11 mouse cellular contexts compared by ENCODE assay signal in the genomic region with DNA sequence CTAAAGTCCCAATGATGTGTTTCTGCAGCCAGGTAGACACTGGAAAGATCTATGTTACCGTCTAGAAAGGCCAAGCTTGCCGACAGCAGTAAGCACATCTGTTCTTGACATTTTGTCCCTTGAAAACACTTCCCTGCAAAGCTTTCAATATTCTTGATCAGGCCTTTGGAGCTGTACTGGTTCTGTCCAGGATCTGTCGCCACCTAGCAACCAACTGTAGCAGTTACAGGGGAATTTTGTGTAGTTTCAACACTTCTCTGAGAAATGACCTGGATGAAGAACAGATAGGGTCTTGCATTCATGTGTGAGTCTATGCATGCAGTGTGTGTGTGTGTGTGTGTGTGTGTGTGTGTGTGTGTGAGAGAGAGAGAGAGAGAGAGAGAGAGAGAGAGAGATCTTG. TPM values are rescaled to one million over a fixed set of nuclear protein-coding genes. Genes with fewer than 3 reads are reported as not detected.
DNase-seq lines count a peak whose midpoint lies in the region; ATAC-seq and TF ChIP-seq lines count a peak whose summit lies in the region.
"Had no signal": no experiment of that assay in that cellular context is flagged by ENCODE, and none has a peak within 500 bp of the region (broad histone marks: within the 10 kb centered on the region; RNA-seq: fewer than 3 reads in every experiment).

No protein-coding gene starts in this region.

- H3K9me3 ChIP-seq in kidney, postnatal 0 days (replicated peaks; ENCODE audit: low read length) = no peaks in the 10 kb centered on the region
- no peaks in the 10 kb centered on the region for H3K9me3 ChIP-seq in midbrain, postnatal 0 days (ENCODE audit: low read length)
- no peaks in the 10 kb centered on the region for H3K9me3 ChIP-seq in midbrain, embryonic 15.5 days
- H3K9me3 ChIP-seq in hindbrain, embryonic 10.5 days = no peaks in the 10 kb centered on the region
- H3K9me3 ChIP-seq: liver, embryonic 15.5 days; neural tube, embryonic 12.5 days had no signal

- H3K36me3 ChIP-seq in kidney, postnatal 0 days (ENCODE audit: insufficient read depth, low read length) = no peaks in the 10 kb centered on the region
- H3K36me3 ChIP-seq in midbrain, postnatal 0 days (ENCODE audit: insufficient read depth, low read length) = no peaks in the 10 kb centered on the region
- H3K36me3 ChIP-seq in midbrain, embryonic 15.5 days (replicated peaks) = no peaks in the 10 kb centered on the region
- no peaks in the 10 kb centered on the region for H3K36me3 ChIP-seq in splenic B cell, adult 2 months (ENCODE audit: control insufficient read depth, insufficient read depth, low read length, poor library complexity, severe bottlenecking)
- no peaks in the 10 kb centered on the region for H3K36me3 ChIP-seq in hindbrain, embryonic 10.5 days
- H3K36me3 ChIP-seq: liver, embryonic 15.5 days; neural tube, embryonic 12.5 days had no signal

- no peak for ATAC-seq in kidney, postnatal 0 days (replicated peaks; ENCODE audit: low FRiP score, low read depth)
- ATAC-seq in midbrain, postnatal 0 days (ENCODE audit: low FRiP score) = no peak
- ATAC-seq in midbrain, embryonic 15.5 days (replicated peaks) = no peak

- peak; percentile 41 for DNase-seq in kidney, postnatal 0 days (ENCODE audit: low spot score)
- no peak for DNase-seq in kidney, adult 18-20 months
- peak; percentile 62 for DNase-seq in midbrain, postnatal 0 days (ENCODE audit: low spot score)
- peak; percentile 37 for DNase-seq in ZHBTc4 (ENCODE audit: low read depth, low spot score)
- DNase-seq in splenic B cell, adult 2 months (ENCODE audit: low read depth, low spot score) = peak; percentile 8
- DNase-seq in hindbrain, embryonic 10.5 days (ENCODE audit: low spot score) = no peak

- H3K27ac ChIP-seq in kidney, postnatal 0 days = no peak overlapping the region
- H3K27ac ChIP-seq in midbrain, postnatal 0 days (ENCODE audit: low read depth, low read length) = no peak overlapping the region
- no peak overlapping the region for H3K27ac ChIP-seq in midbrain, embryonic 15.5 days
- no peak overlapping the region for H3K27ac ChIP-seq in hindbrain, embryonic 10.5 days
- H3K27ac ChIP-seq: liver, embryonic 15.5 days; neural tube, embryonic 12.5 days had no signal

- WGBS in kidney, postnatal 0 days = 48% methylated on average over 3 of the region's 3 CpGs
- WGBS in midbrain, postnatal 0 days = 66% methylated on average over 3 of the region's 3 CpGs
- 57% methylated on average over 3 of the region's 3 CpGs for WGBS in midbrain, embryonic 15.5 days
- 53% methylated on average over 3 of the region's 3 CpGs for WGBS in hindbrain, embryonic 10.5 days

- no peaks in the 10 kb centered on the region for H3K4me1 ChIP-seq in kidney, postnatal 0 days (replicated peaks; ENCODE audit: insufficient read depth, low read length)
- H3K4me1 ChIP-seq in midbrain, postnatal 0 days (ENCODE audit: insufficient read depth, low read length) = no peaks in the 10 kb centered on the region
- no peaks in the 10 kb centered on the region for H3K4me1 ChIP-seq in midbrain, embryonic 15.5 days
- H3K4me1 ChIP-seq in hindbrain, embryonic 10.5 days (replicated peaks) = no peaks in the 10 kb centered on the region
- H3K4me1 ChIP-seq: liver, embryonic 15.5 days; neural tube, embryonic 12.5 days had no signal

- H3K4me3 ChIP-seq in kidney, postnatal 0 days (replicated peaks; ENCODE audit: low read depth, low read length) = no peak overlapping the region
- H3K4me3 ChIP-seq in midbrain, postnatal 0 days (ENCODE audit: low read depth, low read length) = no peak overlapping the region
- H3K4me3 ChIP-seq in midbrain, embryonic 15.5 days = no peak overlapping the region
- H3K4me3 ChIP-seq in hindbrain, embryonic 10.5 days = no peak overlapping the region
- H3K4me3 ChIP-seq: liver, embryonic 15.5 days; neural tube, embryonic 12.5 days had no signal

- no peak overlapping the region for H3K4me2 ChIP-seq in kidney, postnatal 0 days (ENCODE audit: low read length)
- no peak overlapping the region for H3K4me2 ChIP-seq in midbrain, postnatal 0 days (ENCODE audit: low read depth, low read length, poor library complexity, severe bottlenecking)
- H3K4me2 ChIP-seq in midbrain, embryonic 15.5 days = no peak overlapping the region
- H3K4me2 ChIP-seq: liver, embryonic 15.5 days; neural tube, embryonic 12.5 days had no signal

- peak; percentile 59 for TF ChIP-seq CTCF in kidney, postnatal 0 days (IDR thresholded peaks at IDR 0.05; ENCODE audit: low read depth)
- peak; percentile 72 for TF ChIP-seq CTCF in midbrain, postnatal 0 days (IDR thresholded peaks at IDR 0.05)

- H3K27me3 ChIP-seq in kidney, postnatal 0 days (ENCODE audit: insufficient read depth, low read length) = no peaks in the 10 kb centered on the region
- no peaks in the 10 kb centered on the region for H3K27me3 ChIP-seq in midbrain, postnatal 0 days (ENCODE audit: insufficient read depth, low read length)
- no peaks in the 10 kb centered on the region for H3K27me3 ChIP-seq in midbrain, embryonic 15.5 days (replicated peaks)
- H3K27me3 ChIP-seq in splenic B cell, adult 2 months (ENCODE audit: control insufficient read depth, insufficient read depth, low read length, poor library complexity, severe bottlenecking) = no peaks in the 10 kb centered on the region
- no peaks in the 10 kb centered on the region for H3K27me3 ChIP-seq in hindbrain, embryonic 10.5 days (ENCODE audit: insufficient read depth, poor library complexity, severe bottlenecking)
- H3K27me3 ChIP-seq: liver, embryonic 15.5 days; neural tube, embryonic 12.5 days had no signal

- no peak overlapping the region for H3K9ac ChIP-seq in kidney, postnatal 0 days (ENCODE audit: low read depth, low read length)
- H3K9ac ChIP-seq in midbrain, postnatal 0 days (replicated peaks; ENCODE audit: low read length, poor library complexity, severe bottlenecking) = no peak overlapping the region
- no peak overlapping the region for H3K9ac ChIP-seq in midbrain, embryonic 15.5 days
- H3K9ac ChIP-seq: liver, embryonic 15.5 days; neural tube, embryonic 12.5 days had no signal

RNA-seq across cellular contexts. Expression of a gene that starts 7.6 kb away (rescaled TPM):
- polyA plus RNA-seq in kidney, postnatal 0 days (2015; fragmentation: Nextera tagmentation; extraction: Ambion mirVana) = 0.09 and 0.22 TPM in 2 replicates
- not detected in 2 replicates for total RNA-seq in midbrain, postnatal 0 days (2014; rRNA removed)
- polyA plus RNA-seq in midbrain, postnatal 0 days (2015; fragmentation: Nextera tagmentation; extraction: Ambion mirVana) = not detected in 2 replicates
- not detected in 2 replicates for polyA plus RNA-seq in midbrain, embryonic 15.5 days (2015; fragmentation: Nextera tagmentation; extraction: Ambion mirVana)
- not detected in 2 replicates for polyA plus RNA-seq in hindbrain, embryonic 10.5 days (2016; fragmentation: Nextera tagmentation; extraction: Ambion mirVana)
- total RNA-seq: heart, postnatal 10 days had no signal
- polyA plus RNA-seq: neural tube, embryonic 12.5 days had no signal

RNA-seq across cellular contexts. Expression of a gene that starts 10.8 kb away (rescaled TPM):
- 0.03 and 0.09 TPM in 2 replicates for polyA plus RNA-seq in kidney, postnatal 0 days (2015; fragmentation: Nextera tagmentation; extraction: Ambion mirVana)
- 2.6 and 3.8 TPM in 2 replicates for total RNA-seq in midbrain, postnatal 0 days (2014; rRNA removed)
- polyA plus RNA-seq in midbrain, postnatal 0 days (2015; fragmentation: Nextera tagmentation; extraction: Ambion mirVana) = 1.3 and 1.5 TPM in 2 replicates
- 0.31 and 0.43 TPM in 2 replicates for polyA plus RNA-seq in midbrain, embryonic 15.5 days (2015; fragmentation: Nextera tagmentation; extraction: Ambion mirVana)
- 0.10 and 0.30 TPM in 2 replicates for polyA plus RNA-seq in hindbrain, embryonic 10.5 days (2016; fragmentation: Nextera tagmentation; extraction: Ambion mirVana)
- polyA plus RNA-seq: liver, embryonic 15.5 days had no signal

RNA-seq across cellular contexts. Expression of a gene that starts 47.3 kb away (rescaled TPM):
- polyA plus RNA-seq in kidney, postnatal 0 days (2015; fragmentation: Nextera tagmentation; extraction: Ambion mirVana) = not detected in 2 replicates
- not detected in 2 replicates for total RNA-seq in midbrain, postnatal 0 days (2014; rRNA removed)
- polyA plus RNA-seq in midbrain, postnatal 0 days (2015; fragmentation: Nextera tagmentation; extraction: Ambion mirVana) = not detected in 2 replicates
- not detected in 2 replicates for polyA plus RNA-seq in midbrain, embryonic 15.5 days (2015; fragmentation: Nextera tagmentation; extraction: Ambion mirVana)
- not detected in 2 replicates for polyA plus RNA-seq in hindbrain, embryonic 10.5 days (2016; fragmentation: Nextera tagmentation; extraction: Ambion mirVana)
- total RNA-seq: adrenal gland, adult 18-20 months; heart, postnatal 10 days had no signal
- polyA plus RNA-seq: liver, embryonic 15.5 days; neural tube, embryonic 12.5 days had no signal

RNA-seq across cellular contexts. Expression of a gene that starts 47.5 kb away (rescaled TPM):
- polyA plus RNA-seq in kidney, postnatal 0 days (2015; fragmentation: Nextera tagmentation; extraction: Ambion mirVana) = not detected in 2 replicates
- total RNA-seq in midbrain, postnatal 0 days (2014; rRNA removed) = not detected in 2 replicates
- polyA plus RNA-seq in midbrain, postnatal 0 days (2015; fragmentation: Nextera tagmentation; extraction: Ambion mirVana) = not detected in 2 replicates
- polyA plus RNA-seq in midbrain, embryonic 15.5 days (2015; fragmentation: Nextera tagmentation; extraction: Ambion mirVana) = not detected in 2 replicates
- not detected in 2 replicates for polyA plus RNA-seq in hindbrain, embryonic 10.5 days (2016; fragmentation: Nextera tagmentation; extraction: Ambion mirVana)
- total RNA-seq: adrenal gland, adult 18-20 months; heart, postnatal 10 days had no signal
- polyA plus RNA-seq: liver, embryonic 15.5 days; neural tube, embryonic 12.5 days had no signal

RNA-seq across cellular contexts. Expression of a gene that starts 52.3 kb away (rescaled TPM):
- 0.13 and 0.20 TPM in 2 replicates for polyA plus RNA-seq in kidney, postnatal 0 days (2015; fragmentation: Nextera tagmentation; extraction: Ambion mirVana)
- not detected in 2 replicates for total RNA-seq in midbrain, postnatal 0 days (2014; rRNA removed)
- not detected in 2 replicates for polyA plus RNA-seq in midbrain, postnatal 0 days (2015; fragmentation: Nextera tagmentation; extraction: Ambion mirVana)
- polyA plus RNA-seq in midbrain, embryonic 15.5 days (2015; fragmentation: Nextera tagmentation; extraction: Ambion mirVana) = not detected in 2 replicates
- polyA plus RNA-seq in hindbrain, embryonic 10.5 days (2016; fragmentation: Nextera tagmentation; extraction: Ambion mirVana) = not detected in 2 replicates
- polyA plus RNA-seq: neural tube, embryonic 12.5 days had no signal

Comparison
In these comparisons a context has a peak if more than half of its experiments do, and no peak if none do; other contexts are left out.
1. DNase-seq: peak in kidney, postnatal 0 days (single experiment), midbrain, postnatal 0 days (single experiment), ZHBTc4 (single experiment) and splenic B cell, adult 2 months (single experiment); none in kidney, adult 18-20 months (single experiment) and hindbrain, embryonic 10.5 days (single experiment).